In the genomic region with DNA sequence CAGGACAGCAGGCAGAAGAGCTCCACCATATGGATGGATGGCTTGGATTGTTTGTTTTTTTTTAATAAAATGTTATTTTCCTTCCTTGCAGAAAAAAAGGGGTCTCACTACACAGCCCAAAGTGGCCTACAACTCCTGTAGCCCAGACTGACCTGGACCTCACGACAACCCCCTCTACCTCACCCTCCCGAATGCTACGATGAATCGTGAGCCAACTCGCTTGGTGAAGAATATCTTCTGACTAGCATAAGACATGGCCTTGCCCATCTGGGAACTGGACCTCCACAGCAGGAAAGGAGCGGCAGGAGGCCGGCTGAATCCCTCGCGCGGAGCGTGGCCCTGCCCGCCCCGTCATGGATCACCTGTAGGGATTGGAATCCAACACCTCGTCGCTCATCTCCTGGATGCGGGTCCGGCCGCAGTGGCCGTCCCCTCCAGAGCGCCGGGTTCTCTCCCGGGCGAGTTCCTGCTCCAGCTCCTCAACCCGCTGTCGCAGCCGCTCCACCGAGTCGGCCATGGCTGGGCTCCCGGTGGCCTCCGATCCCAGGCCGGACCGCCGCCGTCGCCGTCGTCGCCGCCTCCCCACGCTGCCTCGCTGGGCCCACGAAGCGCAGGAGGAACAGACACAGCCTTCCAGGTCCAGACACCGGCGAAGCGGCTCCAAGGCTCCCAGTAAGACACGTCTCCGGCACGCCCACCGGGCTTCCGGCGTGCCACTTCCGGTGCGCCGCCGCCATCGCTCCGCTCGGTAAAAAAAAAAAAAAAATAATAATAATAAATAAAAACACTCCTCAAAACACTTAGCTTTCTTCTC, we compare ENCODE assay signal across 8 mouse cellular contexts. TPM values are rescaled to one million over a fixed set of nuclear protein-coding genes. Genes with fewer than 3 reads are reported as not detected.
DNase-seq lines count a peak whose midpoint lies in the region; ATAC-seq and TF ChIP-seq lines count a peak whose summit lies in the region.

Uba5 (minus strand) TSS at position 705 of the 814 bp plus-strand sequence.

- H3K9me3 ChIP-seq in embryonic facial prominence, embryonic 11.5 days (replicated peaks; ENCODE audit: control insufficient read depth, low read length) = no peaks in the 10 kb centered on the region
- H3K9me3 ChIP-seq in kidney, postnatal 0 days (replicated peaks; ENCODE audit: low read length) = no peaks in the 10 kb centered on the region
- H3K9me3 ChIP-seq in liver, embryonic 14.5 days (ENCODE audit: control insufficient read depth, low read length) = no peaks in the 10 kb centered on the region
- H3K9me3 ChIP-seq in neural tube, embryonic 13.5 days = no peaks in the 10 kb centered on the region

- H3K27me3 ChIP-seq in embryonic facial prominence, embryonic 11.5 days (ENCODE audit: control insufficient read depth, insufficient read depth, low read length) = no peaks in the 10 kb centered on the region
- no peaks in the 10 kb centered on the region for H3K27me3 ChIP-seq in kidney, postnatal 0 days (ENCODE audit: insufficient read depth, low read length)
- no peaks in the 10 kb centered on the region for H3K27me3 ChIP-seq in liver, embryonic 14.5 days (ENCODE audit: control insufficient read depth, insufficient read depth, low read length)
- H3K27me3 ChIP-seq in neural tube, embryonic 13.5 days = no peaks in the 10 kb centered on the region

- peak within 1 kb of the TSS; percentile 99 for H3K4me3 ChIP-seq in embryonic facial prominence, embryonic 11.5 days (ENCODE audit: low read depth, low read length)
- H3K4me3 ChIP-seq in kidney, postnatal 0 days (replicated peaks; ENCODE audit: low read depth, low read length) = peak within 1 kb of the TSS; percentile 95
- H3K4me3 ChIP-seq in liver, embryonic 14.5 days (ENCODE audit: insufficient read depth in 1 of 2, low read depth in 2 of 2, low read length in 2 of 2) = peak within 1 kb of the TSS; percentile 99
- peak within 1 kb of the TSS; percentile 99 for H3K4me3 ChIP-seq in neural tube, embryonic 13.5 days

- under 1% methylated on average over 59 of the region's 59 CpGs for WGBS in embryonic facial prominence, embryonic 11.5 days
- WGBS in kidney, postnatal 0 days = 1% methylated on average over 54 of the region's 59 CpGs
- under 1% methylated on average over 57 of the region's 59 CpGs for WGBS in liver, embryonic 14.5 days (ENCODE audit: insufficient replicate concordance)
- WGBS in neural tube, embryonic 13.5 days = under 1% methylated on average over 59 of the region's 59 CpGs

- TF ChIP-seq EP300 in liver, embryonic 14.5 days (IDR thresholded peaks at IDR 0.05; ENCODE audit: low read depth) = no peak

- H3K4me2 ChIP-seq in embryonic facial prominence, embryonic 11.5 days (ENCODE audit: low read depth, low read length) = peak within 1 kb of the TSS; percentile 85
- H3K4me2 ChIP-seq in kidney, postnatal 0 days (ENCODE audit: low read length) = peak within 1 kb of the TSS; percentile 94
- H3K4me2 ChIP-seq in liver, embryonic 14.5 days (ENCODE audit: low read depth) = peak within 1 kb of the TSS; percentile 79
- H3K4me2 ChIP-seq in neural tube, embryonic 13.5 days = peak within 1 kb of the TSS; percentile 95

- no peak within 1 kb of the TSS for H3K27ac ChIP-seq in embryonic facial prominence, embryonic 11.5 days (replicated peaks; ENCODE audit: low read depth, low read length)
- peak within 1 kb of the TSS; percentile 78 for H3K27ac ChIP-seq in kidney, postnatal 0 days
- H3K27ac ChIP-seq in liver, embryonic 14.5 days = no peak within 1 kb of the TSS; the same call in 1 of the 2 replicates
- peak within 1 kb of the TSS; percentile 76 for H3K27ac ChIP-seq in neural tube, embryonic 13.5 days (replicated peaks)

- H3K36me3 ChIP-seq in embryonic facial prominence, embryonic 11.5 days (replicated peaks; ENCODE audit: control insufficient read depth, insufficient read depth, low read depth, low read length) = no peaks in the 10 kb centered on the region; the same call in 1 of the 2 replicates
- H3K36me3 ChIP-seq in kidney, postnatal 0 days (ENCODE audit: insufficient read depth, low read length) = peaks cover 13% of the 10 kb centered on the region; the same call in 1 of the 2 replicates
- H3K36me3 ChIP-seq in liver, embryonic 14.5 days (replicated peaks; ENCODE audit: control insufficient read depth, insufficient read depth, low read depth) = no peaks in the 10 kb centered on the region
- peaks cover 26% of the 10 kb centered on the region for H3K36me3 ChIP-seq in neural tube, embryonic 13.5 days

- peak within 1 kb of the TSS; percentile 84 for H3K9ac ChIP-seq in embryonic facial prominence, embryonic 11.5 days (replicated peaks; ENCODE audit: low read length)
- peak within 1 kb of the TSS; percentile 81 for H3K9ac ChIP-seq in kidney, postnatal 0 days (ENCODE audit: low read depth, low read length)
- H3K9ac ChIP-seq in liver, embryonic 14.5 days (replicated peaks) = peak within 1 kb of the TSS; percentile 84
- peak within 1 kb of the TSS; percentile 94 for H3K9ac ChIP-seq in neural tube, embryonic 13.5 days

- ATAC-seq in embryonic facial prominence, embryonic 11.5 days (replicated peaks; ENCODE audit: insufficient number of reproducible peaks, low FRiP score, low TSS enrichment, low read depth) = peak; percentile 53; the same call in 1 of the 2 replicates
- ATAC-seq in kidney, postnatal 0 days (replicated peaks; ENCODE audit: low FRiP score, low read depth) = peak; percentile 48
- peak; percentile 75 for ATAC-seq in liver, embryonic 14.5 days (ENCODE audit: insufficient read depth)
- peak; percentile 84 for ATAC-seq in neural tube, embryonic 13.5 days (ENCODE audit: low read depth)

- TF ChIP-seq CTCF in kidney, postnatal 0 days (IDR thresholded peaks at IDR 0.05; ENCODE audit: low read depth) = no peak
- no peak for TF ChIP-seq CTCF in liver, embryonic 14.5 days (IDR thresholded peaks at IDR 0.05; ENCODE audit: low read depth)

- H3K4me1 ChIP-seq in embryonic facial prominence, embryonic 11.5 days (ENCODE audit: control insufficient read depth, insufficient read depth, low read length) = peaks cover 3% of the 10 kb centered on the region; the same call in 1 of the 2 replicates
- H3K4me1 ChIP-seq in kidney, postnatal 0 days (replicated peaks; ENCODE audit: insufficient read depth, low read length) = peaks cover 7% of the 10 kb centered on the region; the same call in 1 of the 2 replicates
- peaks cover 7 to 9% of the 10 kb centered on the region in 2 experiments; a peak in 3 of 4 replicates for H3K4me1 ChIP-seq in liver, embryonic 14.5 days (replicated peaks; ENCODE audit: control insufficient read depth in 2 of 2, insufficient read depth in 2 of 2, low read length in 1 of 2)
- H3K4me1 ChIP-seq in neural tube, embryonic 13.5 days (replicated peaks) = peaks cover 25% of the 10 kb centered on the region

- DNase-seq in layer of hippocampus, adult 11-12 months (ENCODE audit: low spot score) = peak; percentile 10
- DNase-seq in layer of hippocampus, adult 9-10 months (ENCODE audit: low spot score) = no peak
- DNase-seq in embryonic facial prominence, embryonic 11.5 days (ENCODE audit: low spot score) = peak; percentile 80
- DNase-seq in heart, adult 8-10 months (ENCODE audit: low spot score) = no peak
- peak; percentile 82 for DNase-seq in kidney, postnatal 0 days (ENCODE audit: low spot score)
- DNase-seq in liver, embryonic 14.5 days (ENCODE audit: low read depth in 3 of 3, low spot score in 3 of 3) = peak in 2 of 3 experiments; percentile 57 to 60
- DNase-seq in thymus, postnatal 14 days = peak; percentile 80

RNA-seq across cellular contexts. Expression of gene Uba5, which starts in this region (rescaled TPM):
- 64.2 and 77.3 TPM in 2 replicates for polyA plus RNA-seq in embryonic facial prominence, embryonic 11.5 days (2014; fragmentation: Nextera tagmentation; extraction: Ambion mirVana)
- total RNA-seq in heart, adult 8-10 months (2022) = 10 to 100 TPM; 12.7 to 16.2 (median 14.0) TPM
- 40.5 and 43.7 TPM in 2 replicates for polyA plus RNA-seq in kidney, postnatal 0 days (2015; fragmentation: Nextera tagmentation; extraction: Ambion mirVana)
- 9.6 and 14.6 TPM in 2 replicates for polyA plus RNA-seq in liver, embryonic 14.5 days (2012; rRNA removed)
- 21.2 and 21.4 TPM in 2 replicates for polyA plus RNA-seq in liver, embryonic 14.5 days (2014; fragmentation: Nextera tagmentation; extraction: Ambion mirVana)
- 65.5 and 65.9 TPM in 2 replicates for polyA plus RNA-seq in neural tube, embryonic 13.5 days (2015; fragmentation: Nextera tagmentation; extraction: Ambion mirVana)

Comparison
In these comparisons a context has a peak if more than half of its experiments do, and no peak if none do; other contexts are left out.
1. DNase-seq: peak in layer of hippocampus, adult 11-12 months (single experiment), embryonic facial prominence, embryonic 11.5 days (single experiment), kidney, postnatal 0 days (single experiment), liver, embryonic 14.5 days (2 of 3) and thymus, postnatal 14 days (single experiment); none in layer of hippocampus, adult 9-10 months (single experiment) and heart, adult 8-10 months (single experiment).
2. H3K27ac ChIP-seq: peak in kidney, postnatal 0 days (single experiment) and neural tube, embryonic 13.5 days (single experiment); none in embryonic facial prominence, embryonic 11.5 days (single experiment) and liver, embryonic 14.5 days (single experiment).
3. Peak in every context shown above with its lines, with median percentiles within 50 percentile points of each other: ATAC-seq, H3K4me2 ChIP-seq, H3K4me3 ChIP-seq and H3K9ac ChIP-seq.